Mouse (Mus musculus): ENCODE results near the gene Stfa2l1. TPM values are rescaled to one million over a fixed set of nuclear protein-coding genes. Genes with fewer than 3 reads are reported as not detected.
"Not testable (repeated sequence)": the region's sequence is repeated elsewhere in the genome, so short reads cannot be mapped to it uniquely, and the experiment has no call there.

Stfa2l1 gene
- not detected for polyA plus RNA-seq (2017; shearing (Covaris generic))

DNA sequence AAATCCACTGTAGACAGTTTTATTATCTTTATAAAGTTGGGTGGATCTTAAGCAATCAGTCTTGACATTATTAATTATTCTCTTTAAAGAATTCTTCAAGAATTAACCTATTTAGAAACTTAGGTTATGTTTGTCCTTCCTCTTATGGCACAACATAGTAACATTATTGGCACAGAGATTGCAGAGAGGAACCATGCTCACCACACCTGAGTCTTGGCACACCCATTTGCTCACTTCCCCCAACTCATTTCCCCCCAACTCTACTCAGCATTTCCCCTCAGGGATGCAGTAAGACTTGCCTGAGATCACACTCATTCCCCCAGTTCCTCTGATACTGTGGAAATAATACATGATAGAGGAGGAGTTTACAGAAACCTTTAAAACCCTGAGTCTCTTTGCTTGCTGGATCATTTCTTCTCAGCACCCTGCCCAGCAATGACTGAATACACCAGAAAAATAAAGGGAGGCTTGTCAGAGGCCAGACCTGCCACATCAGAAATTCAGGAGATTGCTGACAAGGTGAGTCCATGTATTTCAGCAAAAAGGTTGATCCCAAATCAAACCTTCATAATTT lies at the start of gene Stfa2l1:
TSS of gene Stfa2l1 (plus strand) at position 410 of the 574 bp plus-strand sequence.
- ATAC-seq: no peak

DNA sequence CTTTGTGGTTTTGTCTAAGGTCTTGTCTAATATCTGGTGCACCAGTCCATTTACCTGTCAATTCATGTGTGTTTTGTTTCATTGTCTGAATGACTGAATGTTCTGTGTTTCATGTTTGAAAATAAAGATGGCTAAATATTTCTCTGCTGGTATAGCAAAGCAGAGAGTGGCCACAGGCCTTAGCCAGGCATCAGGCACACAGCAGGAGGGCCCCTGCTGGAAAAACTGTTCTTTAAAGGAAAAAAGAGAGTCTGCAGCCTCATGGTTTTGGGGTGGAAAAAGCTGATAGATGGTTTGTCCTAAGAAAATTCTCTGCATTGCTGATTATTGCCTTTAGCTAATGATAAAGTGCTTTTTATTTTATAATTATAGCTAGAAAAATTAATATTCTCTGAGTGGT lies 45.1 kb upstream of the Stfa2l1 start:
- ATAC-seq: not testable (repeated sequence)

DNA sequence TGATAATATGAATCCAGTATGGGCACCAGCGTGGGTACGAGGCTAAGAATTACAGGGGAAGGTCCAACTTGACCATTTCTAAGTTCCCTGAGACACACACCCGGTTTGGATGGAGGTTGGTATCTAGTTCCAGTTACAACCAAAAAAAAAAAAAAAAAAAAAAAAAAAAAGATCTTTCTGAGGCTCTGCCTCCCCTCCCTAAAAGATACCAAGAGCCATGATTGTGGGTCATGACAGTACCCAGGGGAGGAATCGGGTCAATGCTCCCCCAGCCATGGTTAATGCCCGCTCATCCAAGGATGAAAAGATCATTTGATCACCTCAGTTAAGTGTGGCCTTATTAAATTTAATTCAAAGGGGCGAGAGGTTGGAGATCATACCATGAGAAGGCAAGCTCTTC lies 40.9 kb upstream of the Stfa2l1 start:
- ATAC-seq: not testable (repeated sequence)

DNA sequence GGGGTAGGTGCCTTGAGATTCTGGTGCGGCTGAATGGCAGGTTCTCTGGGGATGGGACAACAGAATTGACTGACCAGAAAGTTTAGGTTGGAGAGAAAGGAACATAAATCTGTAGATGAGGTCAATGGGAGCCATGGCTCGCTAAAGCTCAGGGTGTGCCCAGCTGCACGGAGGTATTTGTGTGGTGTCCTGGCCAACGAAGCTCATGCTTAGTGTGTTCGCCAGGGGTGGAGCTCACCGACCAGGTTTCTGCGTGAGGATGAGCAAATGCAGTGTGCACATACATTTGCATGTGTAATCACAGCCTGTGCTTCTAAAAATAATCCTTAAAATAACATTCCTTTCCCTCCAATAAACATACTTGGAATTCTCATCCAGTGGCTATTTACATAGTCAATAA lies 28.5 kb upstream of the Stfa2l1 start:
- ATAC-seq: no peak

DNA sequence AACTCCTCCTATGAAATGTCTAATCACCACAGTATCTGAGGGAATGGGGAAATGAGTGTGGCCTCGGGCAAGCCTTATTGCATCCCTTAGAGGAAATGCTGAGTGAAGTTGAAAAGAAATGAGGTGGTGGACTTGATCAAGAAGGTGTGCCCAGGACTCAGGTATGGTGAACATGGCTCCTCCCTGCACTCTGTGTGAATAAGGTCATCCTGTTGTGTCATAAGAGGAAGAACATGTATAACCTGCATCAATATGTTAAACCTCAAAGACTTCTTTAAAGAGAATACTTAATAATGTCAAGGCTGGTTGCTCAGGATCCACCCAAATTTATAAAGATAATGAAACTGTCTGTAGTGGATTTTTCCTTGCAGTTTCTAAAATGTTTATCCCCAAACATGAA lies 25.5 kb upstream of the Stfa2l1 start, which contains the start of gene Csta1:
TSS of gene Csta1 (minus strand) at position 101 of the 400 bp plus-strand sequence.
- ATAC-seq: no peak

DNA sequence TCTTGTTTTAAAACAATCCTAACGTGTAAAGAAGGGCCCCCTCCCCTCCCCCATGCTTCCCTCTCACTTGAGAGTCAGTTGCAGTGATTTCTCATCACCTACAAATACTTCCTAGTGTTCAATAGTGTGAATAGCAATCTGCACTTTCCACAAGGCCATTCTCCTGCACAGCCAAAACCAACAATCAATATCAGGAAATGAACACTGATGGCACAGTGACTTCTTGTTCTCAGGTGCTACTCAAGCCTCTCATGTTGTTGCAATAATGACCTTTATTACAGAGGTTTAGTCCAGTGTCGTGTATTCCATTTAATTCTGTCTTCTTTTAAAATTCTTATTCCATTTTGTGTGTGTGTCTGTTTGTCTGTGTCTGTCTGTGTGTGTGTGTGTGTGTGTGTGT lies 18.4 kb upstream of the Stfa2l1 start:
- no peak for ATAC-seq

DNA sequence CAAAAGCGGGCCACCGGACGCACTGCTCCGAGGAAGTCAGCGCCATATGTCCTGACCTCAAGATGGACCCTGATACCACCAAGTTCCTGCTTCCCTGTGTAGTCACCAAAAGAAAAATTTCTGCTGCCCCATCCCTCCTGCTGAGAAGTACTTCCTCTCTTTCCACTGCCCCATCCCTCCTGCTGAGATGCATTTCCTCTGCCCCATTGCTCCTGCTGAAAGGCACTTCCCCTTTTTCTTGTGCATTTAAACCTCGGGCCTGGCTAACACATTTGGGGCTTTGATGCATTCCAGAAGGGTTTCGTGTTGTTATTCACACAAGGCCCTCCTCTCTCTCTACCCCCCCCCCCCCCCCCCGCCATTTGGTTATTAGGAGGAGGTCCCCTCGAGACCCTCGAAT lies 11.2 kb downstream of the Stfa2l1 start:
- not testable (repeated sequence) for ATAC-seq

DNA sequence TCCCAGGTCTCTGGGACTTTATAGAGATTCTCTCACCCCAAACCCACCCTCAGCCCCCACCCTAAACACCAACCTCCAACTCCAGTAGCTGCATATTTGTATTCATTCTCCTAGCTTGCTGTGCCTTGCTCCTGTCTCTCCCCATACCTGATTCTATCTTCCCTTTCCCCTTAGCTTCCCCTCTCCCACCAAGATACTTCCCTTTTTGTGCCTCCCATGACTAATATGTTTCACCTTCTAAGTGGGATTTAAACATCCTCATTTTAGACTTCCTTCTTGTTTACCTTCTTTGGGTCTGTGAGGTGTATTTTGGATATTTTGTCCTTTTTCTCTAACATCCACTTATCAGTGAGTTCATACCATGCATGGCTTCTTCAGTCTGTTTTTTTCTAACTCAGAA lies 19.5 kb downstream of the Stfa2l1 start:
- ATAC-seq: no peak

DNA sequence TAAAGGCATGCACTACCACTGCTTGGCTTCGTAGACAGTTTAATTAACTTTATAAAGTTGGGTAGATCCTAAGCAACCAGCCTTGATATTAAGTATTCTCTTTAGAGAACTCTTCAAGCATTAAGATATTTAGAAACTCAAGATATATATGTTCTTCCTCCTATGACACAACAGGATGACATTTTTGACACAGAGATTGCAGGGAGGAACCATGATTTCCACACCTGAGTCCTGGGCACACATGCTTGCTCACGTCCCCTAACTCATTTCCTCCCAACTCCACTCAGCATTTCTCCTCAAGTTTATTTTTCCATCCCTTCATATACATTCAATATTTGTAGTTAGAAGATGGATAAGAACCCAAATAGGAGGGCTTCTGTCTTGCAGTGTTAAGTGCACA lies 23.3 kb downstream of the Stfa2l1 start:
- no peak for ATAC-seq

DNA sequence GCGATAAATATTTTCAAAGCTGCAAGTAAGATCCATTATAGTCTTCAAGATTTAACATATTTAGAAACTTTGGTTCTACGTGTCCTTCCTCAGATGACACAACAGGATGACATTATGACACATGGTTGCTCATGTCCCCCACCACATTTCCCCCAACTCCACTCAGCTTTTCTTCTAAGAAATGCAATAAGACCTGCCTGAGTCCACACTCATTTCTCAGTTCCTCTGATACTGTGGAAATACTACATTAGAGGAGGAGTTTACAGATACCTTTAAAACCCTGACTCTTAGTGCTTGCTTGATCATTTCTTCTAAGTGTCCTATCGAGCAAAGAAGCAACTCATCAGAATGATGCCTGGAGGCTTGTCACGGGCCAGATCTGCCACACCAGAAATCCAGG lies 27.3 kb downstream of the Stfa2l1 start, which contains the start of gene Gm5483:
TSS of gene Gm5483 (plus strand) at position 301 of the 400 bp plus-strand sequence.
- ATAC-seq: not testable (repeated sequence)

DNA sequence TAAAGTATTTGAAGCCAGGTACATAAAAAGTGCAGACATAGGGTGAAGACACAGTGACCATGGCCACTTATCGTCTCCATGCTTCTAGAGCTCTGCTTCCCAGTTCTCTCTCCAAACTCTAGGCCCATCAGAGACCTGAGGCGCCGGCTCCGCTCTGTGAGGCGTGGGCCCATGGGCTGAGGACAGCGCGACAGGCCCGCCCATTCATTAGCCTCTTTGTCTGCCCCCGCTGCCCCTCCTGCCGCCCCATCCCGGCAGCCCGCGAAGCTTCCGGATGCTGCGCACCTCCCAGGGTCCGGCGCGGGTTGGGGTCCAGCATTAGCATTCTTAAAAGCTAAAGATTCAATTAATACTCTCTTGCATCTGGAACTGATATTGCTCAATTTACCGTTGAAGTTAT lies 42.6 kb downstream of the Stfa2l1 start:
- no peak for ATAC-seq

DNA sequence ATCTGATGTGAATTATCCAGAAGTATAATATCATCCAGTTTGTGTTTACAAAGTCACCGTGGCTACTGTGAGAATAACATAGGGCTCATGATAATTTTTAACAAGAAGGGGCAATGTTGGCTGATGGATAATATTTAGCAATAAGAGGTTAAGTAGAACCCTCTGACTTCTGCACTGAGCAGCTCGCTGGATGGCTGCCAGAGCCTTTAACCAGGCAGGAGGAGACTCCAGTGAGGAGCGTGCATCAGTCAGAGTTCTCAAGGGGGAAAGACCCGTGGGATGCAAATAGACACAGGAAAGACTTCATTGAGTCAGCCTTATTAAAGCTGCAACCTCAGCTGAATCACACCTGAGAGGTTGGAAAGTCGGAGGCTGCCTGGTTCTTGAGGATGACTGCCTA lies 47.2 kb downstream of the Stfa2l1 start:
- ATAC-seq: no peak

DNA sequence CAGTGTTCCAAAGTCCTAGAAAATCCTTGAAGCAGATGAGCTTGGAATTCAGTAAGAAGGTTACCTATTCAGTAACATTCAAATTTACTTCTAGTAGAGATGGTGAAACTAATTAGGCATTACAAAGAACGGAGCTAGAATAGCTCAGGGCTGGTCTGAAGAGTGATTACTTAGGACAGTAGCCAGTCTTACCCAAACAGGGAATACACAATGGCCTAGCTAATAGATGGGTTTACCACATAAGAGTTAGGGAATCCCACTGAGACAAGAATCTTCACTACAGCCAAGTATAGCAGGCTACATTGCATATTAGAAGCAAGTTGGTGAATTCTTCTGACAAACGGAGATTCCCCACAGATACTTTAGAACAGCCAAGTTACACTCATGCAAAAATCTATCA lies 49.1 kb downstream of the Stfa2l1 start:
- not testable (repeated sequence) for ATAC-seq

DNA sequence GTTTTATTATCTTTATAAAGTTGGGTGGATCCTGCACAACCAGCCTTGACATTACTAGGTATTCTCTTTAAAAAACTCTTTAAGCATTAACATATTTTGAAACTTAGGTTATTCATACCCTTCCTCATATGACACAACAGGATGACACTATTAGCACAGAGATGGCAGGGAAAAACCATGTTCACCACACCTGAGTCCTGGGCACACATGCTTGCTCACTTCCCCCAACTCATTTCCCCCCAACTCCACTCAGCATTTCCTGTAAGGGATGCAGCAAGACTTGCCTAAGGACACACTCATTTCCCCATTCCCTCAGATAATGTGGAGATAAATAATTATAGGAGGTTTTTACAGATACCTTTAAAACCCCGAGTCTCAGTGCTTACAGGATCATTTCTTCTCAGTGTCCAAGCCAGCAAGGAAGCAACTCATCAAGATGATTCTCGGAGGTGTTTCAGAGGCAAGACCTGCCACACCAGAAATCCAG lies 53.4 kb downstream of the Stfa2l1 start, which contains the start of gene Gm5416:
TSS of gene Gm5416 (plus strand) at position 437 of the 487 bp plus-strand sequence.
- no peak for ATAC-seq

Other genes starting within 250 kb of the Stfa2l1 start
- gene Parp9, start 218.3 kb upstream of the Stfa2l1 start, polyA plus RNA-seq (2017; shearing (Covaris generic)): 10 to 100 TPM; 83.1 to 86.9 TPM
- gene Dtx3l, start 217.7 kb upstream of the Stfa2l1 start, polyA plus RNA-seq (2017; shearing (Covaris generic)): 10 to 100 TPM; 61.6 to 62.8 TPM
- gene Kpna1, start 178.1 kb upstream of the Stfa2l1 start, polyA plus RNA-seq (2017; shearing (Covaris generic)): 10 to 100 TPM; 39.4 to 45.3 TPM
- 1 to 10 TPM; 6.6 to 7.8 TPM for gene Wdr5b, start 115.6 kb upstream of the Stfa2l1 start, polyA plus RNA-seq (2017; shearing (Covaris generic))
- 100 to 1,000 TPM in 1 of 2 experiments, 10 to 100 TPM in 1; 91.6 to 121 TPM for gene Fam162a, start 85.2 kb upstream of the Stfa2l1 start, polyA plus RNA-seq (2017; shearing (Covaris generic))
- gene Ccdc58, start 85.1 kb upstream of the Stfa2l1 start, polyA plus RNA-seq (2017; shearing (Covaris generic)): 10 to 100 TPM; 19.6 to 33.4 TPM
- gene Csta1, start 25.6 kb upstream of the Stfa2l1 start, polyA plus RNA-seq (2017; shearing (Covaris generic)): under 1 TPM in 1 of 2 experiments, not detected in 1; 0.37 TPM
- not detected for gene Gm5483, start 27.4 kb downstream of the Stfa2l1 start, polyA plus RNA-seq (2017; shearing (Covaris generic))
- not detected for gene Gm5416, start 53.6 kb downstream of the Stfa2l1 start, polyA plus RNA-seq (2017; shearing (Covaris generic))
- gene 2010005H15Rik, start 64.7 kb downstream of the Stfa2l1 start, polyA plus RNA-seq (2017; shearing (Covaris generic)): not detected
- gene Stfa1, start 120.1 kb downstream of the Stfa2l1 start, polyA plus RNA-seq (2017; shearing (Covaris generic)): not detected
- gene BC117090, start 177.5 kb downstream of the Stfa2l1 start, polyA plus RNA-seq (2017; shearing (Covaris generic)): not detected
- not detected for gene BC100530, start 210.9 kb downstream of the Stfa2l1 start, polyA plus RNA-seq (2017; shearing (Covaris generic))